Mouse (Mus musculus): Measurements from ENCODE around the gene Ccdc130. TPM values are rescaled to one million over a fixed set of nuclear protein-coding genes. Genes with fewer than 3 reads are reported as not detected.

The Ccdc130 gene
- 27.5 and 38.7 TPM in 2 replicates for polyA plus RNA-seq (2012; rRNA removed)

DNA sequence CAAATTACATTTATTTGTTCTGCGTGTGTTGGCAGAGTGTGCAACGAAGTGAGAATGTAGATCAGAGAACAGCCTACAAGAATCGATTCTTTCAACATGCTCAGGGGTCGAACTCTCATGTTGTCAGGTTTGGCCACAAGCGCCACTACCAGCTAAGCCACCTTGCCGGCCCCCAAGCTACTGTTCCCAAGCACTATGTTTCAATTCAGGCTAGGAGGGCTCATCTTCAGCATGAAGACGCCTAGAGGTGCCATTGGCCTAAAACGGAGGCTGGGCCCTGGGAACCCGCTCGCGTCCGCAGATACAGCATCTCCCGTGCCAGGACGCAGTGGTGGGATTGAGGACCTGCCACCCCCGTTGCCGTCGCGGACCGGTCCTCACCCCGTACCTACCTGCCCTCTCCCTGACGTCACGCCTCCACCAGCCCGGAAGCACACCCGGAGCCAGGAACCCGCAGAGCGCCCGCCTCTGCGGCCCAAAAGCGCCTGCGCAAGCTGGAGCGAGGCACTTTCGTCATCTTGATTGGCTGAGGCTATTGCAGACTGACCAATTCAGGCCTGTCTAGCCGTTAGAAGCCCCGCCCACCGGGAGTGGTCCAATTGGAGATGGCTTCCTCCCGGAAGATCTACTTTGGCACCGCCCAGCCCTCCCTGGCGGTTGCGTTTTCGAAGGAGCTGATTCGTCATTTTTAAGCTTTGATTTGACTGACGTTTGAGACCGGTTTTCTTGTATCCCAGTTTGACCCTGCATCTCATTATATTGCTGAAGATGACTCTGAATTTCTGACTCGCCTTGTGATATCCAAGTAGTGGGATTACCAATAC, at the start of gene Ccdc130:
Ccdc130 (minus strand) TSS at position 431 of the 824 bp plus-strand sequence.

DNA sequence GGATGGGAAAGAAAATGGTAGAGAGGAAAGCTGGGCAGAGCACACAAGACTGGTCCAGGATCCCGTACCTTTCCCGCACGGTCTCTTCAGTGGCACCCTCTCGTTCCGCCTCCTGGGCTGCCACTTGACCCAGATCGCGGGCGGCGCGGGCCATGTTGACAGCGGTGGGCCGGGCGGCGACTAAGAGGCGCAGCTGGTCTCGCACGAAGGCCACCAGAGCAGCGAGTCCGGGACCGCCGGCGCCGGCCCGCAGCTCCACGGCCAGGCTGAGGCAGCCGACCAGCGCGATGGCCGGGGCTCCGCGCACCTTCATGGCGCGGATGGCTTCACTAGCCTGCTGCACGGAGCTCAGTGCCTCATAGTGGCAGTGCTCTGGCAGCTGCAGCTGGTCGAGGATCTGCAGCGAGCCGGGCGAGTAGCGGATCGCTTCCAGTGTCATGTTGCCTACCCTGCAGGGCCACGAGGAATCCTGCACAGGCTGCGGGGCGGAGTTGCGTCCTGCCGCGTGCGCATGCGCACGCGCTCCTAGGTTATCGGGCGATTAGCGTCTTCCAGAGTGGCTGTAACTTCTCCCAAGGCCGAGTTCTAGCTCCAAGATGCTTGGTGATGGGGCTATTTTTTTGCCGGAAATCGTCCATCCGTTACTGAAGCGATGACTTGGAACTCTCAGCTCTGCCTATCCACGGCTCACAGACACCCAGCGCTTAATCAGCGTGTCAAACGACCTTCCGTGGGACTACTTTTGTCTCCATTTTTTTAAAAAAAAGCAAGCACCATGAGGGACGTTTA, 13.2 kb downstream of the Ccdc130 start, which contains the start of gene Mri1:
Mri1 (minus strand) TSS at position 505 of the 789 bp plus-strand sequence.

DNA sequence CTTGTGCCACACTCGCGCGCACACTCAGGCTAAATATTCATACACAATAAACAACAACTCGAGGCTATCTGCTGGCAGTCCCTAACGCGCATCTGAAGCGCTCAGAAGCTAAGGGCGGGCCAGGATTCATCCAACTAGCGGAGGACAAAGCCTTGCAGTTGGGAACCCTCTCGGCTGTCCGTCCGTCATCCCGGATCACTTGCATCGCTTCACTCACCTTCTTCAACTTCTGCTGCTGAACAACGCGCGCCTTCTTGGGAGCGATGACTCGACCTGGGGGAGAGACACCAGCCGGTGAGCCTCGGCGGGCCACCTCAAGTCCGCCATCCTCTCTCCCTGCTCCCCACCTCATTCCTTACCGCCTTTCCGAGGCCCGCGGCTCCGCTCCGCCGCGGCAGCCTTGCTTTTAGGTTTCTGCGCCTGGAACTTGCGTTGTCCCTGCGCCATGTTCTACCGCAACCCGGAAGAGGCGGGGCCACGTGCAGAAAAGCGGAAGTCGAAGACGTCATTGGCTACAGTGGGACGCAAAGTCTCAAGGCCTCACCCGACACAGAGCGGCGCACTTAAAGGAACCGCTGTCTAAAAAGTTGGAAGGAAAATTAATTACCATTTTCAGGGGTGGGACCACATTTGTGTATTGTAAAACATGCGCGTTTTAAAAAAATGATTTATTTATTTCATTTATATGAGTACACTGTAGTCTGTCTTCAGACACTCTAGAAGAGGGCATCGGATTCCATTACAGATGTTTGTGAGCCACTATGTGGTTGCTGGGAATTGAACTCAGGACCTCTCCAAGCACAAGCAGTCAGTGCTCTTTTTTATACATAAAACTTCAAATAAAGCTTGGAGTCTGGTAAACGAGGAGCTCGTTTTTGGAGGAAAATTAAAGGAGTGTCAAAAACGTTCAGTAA, 20.7 kb downstream of the Ccdc130 start, which contains the start of gene D8Ertd738e:
D8Ertd738e (minus strand) TSS at position 463 of the 914 bp plus-strand sequence.

DNA sequence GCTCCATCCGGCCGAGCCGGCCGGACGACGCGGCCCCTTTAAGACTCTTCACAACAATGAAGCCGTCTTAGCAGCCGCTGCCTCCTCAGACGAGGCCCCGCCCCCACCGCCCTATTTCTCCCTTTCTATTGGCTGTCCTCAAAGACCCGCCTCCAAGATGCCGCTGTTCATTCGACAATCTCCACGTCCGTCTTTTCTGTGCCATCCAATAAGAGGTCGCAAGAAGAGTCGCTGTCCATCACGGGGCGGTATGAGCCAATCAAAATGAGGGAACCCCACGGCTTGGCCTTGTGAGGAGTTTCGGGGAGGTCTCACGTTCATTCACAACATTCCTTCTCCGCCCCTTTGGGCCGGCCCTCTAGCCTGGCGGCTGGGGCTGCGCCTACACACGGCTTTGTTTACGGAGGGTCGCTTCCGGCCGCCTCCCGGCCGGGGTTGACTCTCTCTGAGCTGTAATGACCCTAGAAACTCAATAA, 33.1 kb downstream of the Ccdc130 start, which contains the start of gene Zswim4:
Zswim4 (minus strand) TSS at position 58 of the 476 bp plus-strand sequence.

Other genes with a start within 250 kb of the Ccdc130 start
- gene Palm3, start 248.9 kb downstream of the Ccdc130 start, polyA plus RNA-seq (2012; rRNA removed) = 6.2 and 10.8 TPM in 2 replicates
- 0.37 and 0.45 TPM in 2 replicates for gene Il27ra, start 227.8 kb downstream of the Ccdc130 start, polyA plus RNA-seq (2012; rRNA removed)
- gene Rln3, start 225.4 kb downstream of the Ccdc130 start, polyA plus RNA-seq (2012; rRNA removed) = not detected in 2 replicates
- gene Gm10643, start 205.2 kb downstream of the Ccdc130 start, polyA plus RNA-seq (2012; rRNA removed) = 2.5 and 2.7 TPM in 2 replicates
- gene Rfx1, start 203.5 kb downstream of the Ccdc130 start, polyA plus RNA-seq (2012; rRNA removed) = 20.2 and 26.5 TPM in 2 replicates
- 65.4 and 90.4 TPM in 2 replicates for gene Dcaf15, start 165.6 kb downstream of the Ccdc130 start, polyA plus RNA-seq (2012; rRNA removed)
- 0.07 and 0.32 TPM in 2 replicates for gene Podnl1, start 144.4 kb downstream of the Ccdc130 start, polyA plus RNA-seq (2012; rRNA removed)
- 16.2 and 18.8 TPM in 2 replicates for gene Cc2d1a, start 122.4 kb downstream of the Ccdc130 start, polyA plus RNA-seq (2012; rRNA removed)
- gene 4930432K21Rik, start 122.4 kb downstream of the Ccdc130 start, polyA plus RNA-seq (2012; rRNA removed) = 1.4 and 1.6 TPM in 2 replicates
- gene Nanos3, start 85.2 kb downstream of the Ccdc130 start, polyA plus RNA-seq (2012; rRNA removed) = 4.6 and 7.7 TPM in 2 replicates
- 39.1 and 41.8 TPM in 2 replicates for gene Zswim4, start 33.3 kb downstream of the Ccdc130 start, polyA plus RNA-seq (2012; rRNA removed)
- 241 and 402 TPM in 2 replicates for gene D8Ertd738e, start 20.7 kb downstream of the Ccdc130 start, polyA plus RNA-seq (2012; rRNA removed)
- 38.0 and 61.4 TPM in 2 replicates for gene Mri1, start 13.1 kb downstream of the Ccdc130 start, polyA plus RNA-seq (2012; rRNA removed)
- gene Cacna1a, start 118.1 kb upstream of the Ccdc130 start, polyA plus RNA-seq (2012; rRNA removed) = 18.3 and 22.7 TPM in 2 replicates

Measured in central nervous system, embryonic 11.5 days (tissue).